Mouse (Mus musculus): ENCODE measurements at regions not wholly inside any gene's neighbourhood (a gene's known extent, or its start where the extent isn't known, plus 50 kb on each side); places are given as distances from the start of the nearest gene placed in this dataset.

DNA sequence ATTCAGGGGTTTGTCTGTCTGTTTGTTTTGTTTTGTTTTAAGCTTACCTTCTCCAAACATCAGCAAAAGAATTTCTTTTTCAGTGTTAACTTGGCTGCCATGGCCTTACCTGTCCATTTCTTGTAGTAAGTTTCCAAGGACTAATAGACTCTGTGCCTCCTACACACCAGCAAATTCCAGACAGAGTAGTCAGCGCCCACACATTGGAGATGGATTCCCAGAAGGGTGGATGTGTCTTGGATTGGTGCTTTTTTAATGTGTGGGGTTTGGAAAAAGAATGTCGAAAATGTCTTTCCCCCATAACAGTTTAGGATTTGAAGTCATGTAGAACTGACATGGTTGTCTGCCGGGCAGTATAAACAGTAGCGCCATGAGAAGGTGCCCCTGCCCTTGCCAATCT lies 338.1 kb upstream of the Sox9 start:
- no peak overlapping the region for H3K4me3 ChIP-seq (ENCODE audit: low read depth, low read length)
- 76% methylated on average over 4 of the region's 4 CpGs for WGBS (ENCODE audit: insufficient replicate concordance)

DNA sequence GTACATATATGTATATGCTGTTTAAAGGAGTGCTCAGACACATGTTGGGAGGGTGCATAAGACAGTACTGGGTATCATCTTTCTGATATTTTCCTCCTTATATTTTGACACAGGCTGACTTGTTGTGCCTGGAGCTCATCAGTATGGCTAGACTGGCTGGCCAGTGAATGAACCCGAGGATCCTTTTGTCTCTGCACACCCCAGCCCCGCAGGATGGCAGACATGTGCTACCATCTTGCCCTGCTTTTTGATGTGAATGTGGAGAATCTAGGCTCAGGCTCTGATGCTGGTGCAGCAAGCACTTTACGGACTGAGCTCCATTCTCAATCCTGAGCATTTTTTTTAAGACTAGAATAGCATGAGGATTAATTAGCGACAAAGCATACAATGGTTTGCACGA lies 332.4 kb upstream of the Sox9 start:
- ATAC-seq (no peak), DNase-seq (no peak)
- H3K4me3 ChIP-seq (ENCODE audit: low read depth, low read length): no peak overlapping the region
- TF ChIP-seq EP300 (IDR thresholded peaks at IDR 0.05; ENCODE audit: low read depth) (no peak), CTCF (IDR thresholded peaks at IDR 0.05; ENCODE audit: low read depth) (no peak)
- no peaks in the 10 kb centered on the region for H3K4me1 ChIP-seq (ENCODE audit: insufficient read depth)
- H3K9me3 ChIP-seq (ENCODE audit: low read length): no peaks in the 10 kb centered on the region
- no peaks in the 10 kb centered on the region for H3K36me3 ChIP-seq (replicated peaks; ENCODE audit: insufficient read depth, low read length)
- H3K27me3 ChIP-seq (ENCODE audit: insufficient read depth, low read length): no peaks in the 10 kb centered on the region
- no peak overlapping the region for H3K9ac ChIP-seq (replicated peaks)
- no peak overlapping the region for H3K27ac ChIP-seq (ENCODE audit: low read depth)
- WGBS (ENCODE audit: insufficient replicate concordance): 67% methylated on average over 5 of the region's 5 CpGs
- H3K4me2 ChIP-seq (ENCODE audit: low read depth, low read length): no peak overlapping the region

More for the DNA sequence above, 338.1 kb upstream of the Sox9 start:
- Histone ChIP-seq H3K4me1 (ENCODE audit: insufficient read depth) (no peaks in the 10 kb centered on the region), H3K27ac (ENCODE audit: low read depth) (no peak overlapping the region), H3K9ac (replicated peaks) (no peak overlapping the region), H3K27me3 (ENCODE audit: insufficient read depth, low read length) (no peaks in the 10 kb centered on the region), H3K9me3 (ENCODE audit: low read length) (no peaks in the 10 kb centered on the region), H3K4me2 (ENCODE audit: low read depth, low read length) (no peak overlapping the region), H3K36me3 (replicated peaks; ENCODE audit: insufficient read depth, low read length) (no peaks in the 10 kb centered on the region)
- TF ChIP-seq EP300 (IDR thresholded peaks at IDR 0.05; ENCODE audit: low read depth): no peak
- TF ChIP-seq CTCF (IDR thresholded peaks at IDR 0.05; ENCODE audit: low read depth): no peak
- ATAC-seq (no peak), DNase-seq (no peak)

DNA sequence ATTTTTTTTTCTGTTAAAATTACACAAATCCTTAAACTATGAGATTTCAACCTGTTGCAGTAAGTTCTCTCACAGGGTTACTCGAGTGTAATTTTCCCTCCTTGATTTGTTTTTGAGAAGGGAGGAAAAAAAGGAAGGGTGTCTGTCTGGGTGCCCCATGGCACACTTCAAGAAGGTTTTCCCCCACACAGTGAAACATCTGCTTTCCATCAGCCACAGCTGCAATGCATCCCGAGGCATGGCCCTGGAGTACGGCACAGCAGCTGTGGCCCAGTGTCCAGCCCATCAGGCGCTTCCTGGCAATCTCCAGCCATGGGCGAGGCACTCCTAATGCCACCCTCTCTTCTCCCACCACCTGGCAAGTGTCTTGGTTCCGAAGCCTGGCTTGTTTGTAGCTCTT lies 331.8 kb upstream of the Sox9 start:
- no peak for ATAC-seq
- TF ChIP-seq EP300 (IDR thresholded peaks at IDR 0.05; ENCODE audit: low read depth) (no peak), CTCF (IDR thresholded peaks at IDR 0.05; ENCODE audit: low read depth) (no peak)
- Histone ChIP-seq H3K4me3 (ENCODE audit: low read depth, low read length) (no peak overlapping the region), H3K9ac (replicated peaks) (no peak overlapping the region), H3K4me2 (ENCODE audit: low read depth, low read length) (no peak overlapping the region), H3K27me3 (ENCODE audit: insufficient read depth, low read length) (no peaks in the 10 kb centered on the region), H3K36me3 (replicated peaks; ENCODE audit: insufficient read depth, low read length) (no peaks in the 10 kb centered on the region), H3K27ac (ENCODE audit: low read depth) (no peak overlapping the region), H3K4me1 (ENCODE audit: insufficient read depth) (no peaks in the 10 kb centered on the region), H3K9me3 (ENCODE audit: low read length) (no peaks in the 10 kb centered on the region)
- WGBS (ENCODE audit: insufficient replicate concordance): 62% methylated on average over 6 of the region's 6 CpGs
- DNase-seq: no peak

GRCm38 (mm10) chr11:112458075-112458474 lies 323.9 kb upstream of the Sox9 start:
- Histone ChIP-seq H3K9ac (replicated peaks) (no peak overlapping the region), H3K36me3 (replicated peaks; ENCODE audit: insufficient read depth, low read length) (no peaks in the 10 kb centered on the region), H3K4me2 (ENCODE audit: low read depth, low read length) (no peak overlapping the region), H3K27me3 (ENCODE audit: insufficient read depth, low read length) (no peaks in the 10 kb centered on the region), H3K9me3 (ENCODE audit: low read length) (no peaks in the 10 kb centered on the region), H3K4me3 (ENCODE audit: low read depth, low read length) (no peak overlapping the region), H3K4me1 (ENCODE audit: insufficient read depth) (no peaks in the 10 kb centered on the region), H3K27ac (ENCODE audit: low read depth) (no peak overlapping the region)
- ATAC-seq (no peak), DNase-seq (no peak)
- 74% methylated on average over 2 of the region's 2 CpGs for WGBS (ENCODE audit: insufficient replicate concordance)
- no peak for TF ChIP-seq EP300 (IDR thresholded peaks at IDR 0.05; ENCODE audit: low read depth)
- TF ChIP-seq CTCF (IDR thresholded peaks at IDR 0.05; ENCODE audit: low read depth): no peak

GRCm38 (mm10) chr11:112463121-112463520 lies 318.9 kb upstream of the Sox9 start:
- no peaks in the 10 kb centered on the region for H3K9me3 ChIP-seq (ENCODE audit: low read length)
- no peak overlapping the region for H3K4me3 ChIP-seq (ENCODE audit: low read depth, low read length)
- DNase-seq (no peak), ATAC-seq (no peak)
- no peak for TF ChIP-seq CTCF (IDR thresholded peaks at IDR 0.05; ENCODE audit: low read depth)
- no peak for TF ChIP-seq EP300 (IDR thresholded peaks at IDR 0.05; ENCODE audit: low read depth)
- no peak overlapping the region for H3K9ac ChIP-seq (replicated peaks)
- WGBS (ENCODE audit: insufficient replicate concordance): 74% methylated on average over 1 of the region's 1 CpGs
- H3K36me3 ChIP-seq (replicated peaks; ENCODE audit: insufficient read depth, low read length): no peaks in the 10 kb centered on the region
- no peak overlapping the region for H3K27ac ChIP-seq (ENCODE audit: low read depth)
- H3K27me3 ChIP-seq (ENCODE audit: insufficient read depth, low read length): no peaks in the 10 kb centered on the region
- H3K4me1 ChIP-seq (ENCODE audit: insufficient read depth): no peaks in the 10 kb centered on the region
- H3K4me2 ChIP-seq (ENCODE audit: low read depth, low read length): no peak overlapping the region

DNA sequence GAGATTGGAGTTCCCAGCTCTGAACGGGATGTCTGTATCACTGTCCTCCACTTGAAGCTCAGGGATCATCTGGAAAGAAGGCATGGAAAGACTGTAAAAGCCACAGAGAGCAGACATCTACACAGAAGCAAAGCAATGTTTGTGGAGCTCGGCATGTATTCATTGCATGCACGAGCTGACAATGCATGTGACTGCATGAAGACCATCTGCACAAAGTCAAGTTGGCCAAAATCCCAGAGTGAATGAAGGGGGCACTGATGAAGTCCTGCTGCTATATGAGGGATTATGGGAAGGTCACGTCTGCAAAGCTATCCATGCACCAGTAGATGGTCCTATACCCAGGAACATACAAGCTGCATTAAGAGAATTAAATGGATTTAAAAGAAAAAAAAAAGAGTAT lies 317.6 kb upstream of the Sox9 start:
- 73% methylated on average over 4 of the region's 4 CpGs for WGBS (ENCODE audit: insufficient replicate concordance)
- ATAC-seq: no peak
- Histone ChIP-seq H3K4me1 (ENCODE audit: insufficient read depth) (no peaks in the 10 kb centered on the region), H3K9me3 (ENCODE audit: low read length) (no peaks in the 10 kb centered on the region), H3K27ac (ENCODE audit: low read depth) (no peak overlapping the region), H3K27me3 (ENCODE audit: insufficient read depth, low read length) (no peaks in the 10 kb centered on the region), H3K4me3 (ENCODE audit: low read depth, low read length) (no peak overlapping the region), H3K4me2 (ENCODE audit: low read depth, low read length) (no peak overlapping the region), H3K36me3 (replicated peaks; ENCODE audit: insufficient read depth, low read length) (no peaks in the 10 kb centered on the region), H3K9ac (replicated peaks) (no peak overlapping the region)
- no peak for DNase-seq
- no peak for TF ChIP-seq CTCF (IDR thresholded peaks at IDR 0.05; ENCODE audit: low read depth)
- TF ChIP-seq EP300 (IDR thresholded peaks at IDR 0.05; ENCODE audit: low read depth): no peak

- Histone ChIP-seq H3K4me1 (ENCODE audit: insufficient read depth) (no peaks in the 10 kb centered on the region), H3K27ac (ENCODE audit: low read depth) (no peak overlapping the region), H3K27me3 (ENCODE audit: insufficient read depth, low read length) (no peaks in the 10 kb centered on the region), H3K9me3 (ENCODE audit: low read length) (no peaks in the 10 kb centered on the region), H3K4me3 (ENCODE audit: low read depth, low read length) (no peak overlapping the region), H3K4me2 (ENCODE audit: low read depth, low read length) (no peak overlapping the region), H3K9ac (replicated peaks) (no peak overlapping the region), H3K36me3 (replicated peaks; ENCODE audit: insufficient read depth, low read length) (no peaks in the 10 kb centered on the region)
- 55% methylated on average over 3 of the region's 3 CpGs for WGBS (ENCODE audit: insufficient replicate concordance)
- DNase-seq (no peak), ATAC-seq (no peak)
- no peak for TF ChIP-seq EP300 (IDR thresholded peaks at IDR 0.05; ENCODE audit: low read depth)
Measured at GRCm38 (mm10) chr11:112470336-112470735, 311.7 kb upstream of the Sox9 start.
